ENCODE assay signal across 33 mouse cellular contexts in genomic region chr6:34322121-34322520, GRCm38 (mm10). TPM values are rescaled to one million over a fixed set of nuclear protein-coding genes. Genes with fewer than 3 reads are reported as not detected.
"Had no signal": no experiment of that assay in that cellular context is flagged by ENCODE, and none has a peak within 500 bp of the region (broad histone marks: within the 10 kb centered on the region; RNA-seq: fewer than 3 reads in every experiment).

No protein-coding gene starts in this region.

- H3K4me1 ChIP-seq: midbrain, embryonic 12.5 days; midbrain, embryonic 15.5 days had no signal

- H3K36me3 ChIP-seq: limb, embryonic 10.5 days; limb, embryonic 12.5 days; limb, embryonic 13.5 days; limb, embryonic 15.5 days; liver, embryonic 12.5 days; liver, embryonic 13.5 days; liver, embryonic 15.5 days; lung, embryonic 15.5 days; midbrain, embryonic 10.5 days; midbrain, embryonic 12.5 days; midbrain, embryonic 13.5 days; midbrain, embryonic 15.5 days had no signal

- H3K4me2 ChIP-seq: limb, embryonic 12.5 days; limb, embryonic 13.5 days; limb, embryonic 15.5 days; liver, embryonic 11.5 days; liver, embryonic 12.5 days; liver, embryonic 13.5 days; liver, embryonic 15.5 days; lung, embryonic 14.5 days; lung, embryonic 15.5 days; midbrain, embryonic 11.5 days; midbrain, embryonic 12.5 days; midbrain, embryonic 13.5 days; midbrain, embryonic 15.5 days had no signal

- H3K4me3 ChIP-seq: limb, embryonic 10.5 days; limb, embryonic 12.5 days; limb, embryonic 13.5 days; limb, embryonic 15.5 days; liver, embryonic 12.5 days; liver, embryonic 13.5 days; liver, embryonic 15.5 days; lung, embryonic 15.5 days; megakaryocyte, embryonic 14.5 days; midbrain, embryonic 10.5 days; midbrain, embryonic 12.5 days; midbrain, embryonic 13.5 days; midbrain, embryonic 15.5 days; myocyte had no signal

- ATAC-seq: liver, embryonic 12.5 days; liver, postnatal 0 days; lung, postnatal 0 days; midbrain, embryonic 13.5 days; midbrain, embryonic 15.5 days; midbrain, embryonic 16.5 days had no signal

- DNase-seq: left cerebral cortex, postnatal 4 days; liver; liver, embryonic 13.5 days; liver, postnatal 0 days; lung, adult 18-20 months; lung, adult 2 months; lung, embryonic 14.5 days; lung, postnatal 10 days; lung, postnatal 14 days; lung, postnatal 36 days; lung, postnatal 4 days had no signal

- H3K9ac ChIP-seq: limb, embryonic 12.5 days; limb, embryonic 13.5 days; limb, embryonic 15.5 days; liver, embryonic 12.5 days; liver, embryonic 13.5 days; liver, embryonic 14.5 days; liver, embryonic 15.5 days; liver, postnatal 0 days; lung, embryonic 14.5 days; lung, embryonic 15.5 days; midbrain, embryonic 12.5 days; midbrain, embryonic 13.5 days; midbrain, embryonic 15.5 days had no signal

- H3K27me3 ChIP-seq: limb, embryonic 12.5 days; limb, embryonic 13.5 days; limb, embryonic 15.5 days; liver, embryonic 12.5 days; liver, embryonic 13.5 days; liver, embryonic 15.5 days; lung, embryonic 15.5 days; midbrain, embryonic 13.5 days had no signal

- H3K9me3 ChIP-seq: limb, embryonic 10.5 days; limb, embryonic 12.5 days; limb, embryonic 15.5 days; liver, embryonic 12.5 days; liver, embryonic 13.5 days; liver, embryonic 15.5 days; lung, embryonic 15.5 days; midbrain, embryonic 10.5 days; midbrain, embryonic 12.5 days; midbrain, embryonic 13.5 days; midbrain, embryonic 15.5 days had no signal

- H3K27ac ChIP-seq: limb, embryonic 10.5 days; limb, embryonic 12.5 days; limb, embryonic 13.5 days; limb, embryonic 15.5 days; liver, embryonic 12.5 days; liver, embryonic 13.5 days; liver, embryonic 14.5 days; liver, embryonic 15.5 days; lung, embryonic 15.5 days; macrophage; midbrain, embryonic 10.5 days; midbrain, embryonic 12.5 days; midbrain, embryonic 13.5 days; midbrain, embryonic 15.5 days had no signal

RNA-seq across cellular contexts. Expression of gene Akr1b8, which starts 31.8 kb away (rescaled TPM):
- total RNA-seq: megakaryocyte, adult 5-6 weeks; megakaryocyte-erythroid progenitor cell, adult 5-6 weeks; monocyte, adult 5-6 weeks had no signal
